Mouse (Mus musculus): ENCODE data around the gene Chmp6. TPM values are rescaled to one million over a fixed set of nuclear protein-coding genes. Genes with fewer than 3 reads are reported as not detected.

Chmp6 gene
- total RNA-seq, 2 experiments from 2014 or later = 16.2 to 33.4 TPM

DNA sequence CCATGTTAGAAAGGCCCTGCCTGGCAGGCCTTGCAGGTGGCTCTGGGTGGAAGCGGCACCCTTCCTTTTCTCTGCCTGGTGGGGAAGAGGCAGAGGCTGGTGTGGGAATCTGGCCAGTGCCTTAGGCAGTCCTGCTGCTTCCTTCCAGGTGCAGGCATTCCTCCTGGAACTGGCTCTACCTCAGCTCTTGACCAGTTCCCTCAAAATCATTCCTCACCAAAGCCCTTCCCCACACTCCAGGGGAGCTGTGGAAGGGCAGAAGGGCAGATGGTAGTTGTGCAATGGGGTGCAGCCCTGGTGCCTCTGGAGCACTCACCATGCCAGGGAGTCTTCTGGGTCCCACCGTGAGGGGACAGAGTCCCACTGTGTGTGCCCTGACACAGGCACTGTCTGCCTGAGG is 23.2 kb downstream of the Chmp6 start:
- no peak for ATAC-seq (replicated peaks; ENCODE audit: poor library complexity)

- no peak for ATAC-seq (replicated peaks; ENCODE audit: poor library complexity)
These were observed 24.0 kb downstream of the Chmp6 start for GRCm38 (mm10) chr11:119937216-119937615.

GRCm38 (mm10) chr11:119937772-119938502 is 24.7 kb downstream of the Chmp6 start:
- ATAC-seq (replicated peaks; ENCODE audit: poor library complexity) = no peak

DNA sequence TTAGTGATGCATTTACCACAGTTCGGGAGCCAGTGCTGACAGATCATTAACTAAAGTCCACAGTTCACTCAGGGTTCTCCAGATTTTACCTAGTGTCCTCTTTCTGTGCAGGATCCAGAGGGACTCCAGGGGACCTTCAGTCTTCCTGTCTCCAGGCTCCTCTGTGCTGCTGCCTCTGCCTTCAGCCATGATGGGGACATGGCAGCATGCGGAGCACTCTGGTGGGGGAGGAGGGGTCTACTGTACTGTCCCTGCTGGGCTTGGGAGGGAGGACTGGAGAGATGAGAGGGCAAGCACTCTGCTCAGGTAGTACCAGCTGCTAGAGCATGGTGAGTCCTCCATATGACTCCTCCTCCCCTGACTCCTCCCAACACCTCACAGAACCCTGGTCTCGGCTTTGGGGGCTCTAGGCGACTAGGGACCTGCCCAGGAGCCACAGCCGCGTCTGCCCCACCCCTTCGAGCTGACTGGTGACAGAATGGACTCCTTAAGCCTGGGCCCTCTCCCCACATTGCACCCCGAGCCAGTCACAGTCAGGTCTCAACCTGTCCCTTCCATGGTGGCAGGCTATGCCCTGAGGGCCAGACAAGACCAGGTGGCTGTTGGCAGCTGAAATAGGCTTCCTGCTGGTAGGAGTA is 26.0 kb downstream of the Chmp6 start:
- ATAC-seq (replicated peaks; ENCODE audit: poor library complexity) = no peak

- ATAC-seq (replicated peaks; ENCODE audit: poor library complexity) = no peak
These were observed 26.5 kb downstream of the Chmp6 start for GRCm38 (mm10) chr11:119939711-119940106.

GRCm38 (mm10) chr11:119940142-119940541 is 26.9 kb downstream of the Chmp6 start:
- ATAC-seq (replicated peaks; ENCODE audit: poor library complexity) = no peak

DNA sequence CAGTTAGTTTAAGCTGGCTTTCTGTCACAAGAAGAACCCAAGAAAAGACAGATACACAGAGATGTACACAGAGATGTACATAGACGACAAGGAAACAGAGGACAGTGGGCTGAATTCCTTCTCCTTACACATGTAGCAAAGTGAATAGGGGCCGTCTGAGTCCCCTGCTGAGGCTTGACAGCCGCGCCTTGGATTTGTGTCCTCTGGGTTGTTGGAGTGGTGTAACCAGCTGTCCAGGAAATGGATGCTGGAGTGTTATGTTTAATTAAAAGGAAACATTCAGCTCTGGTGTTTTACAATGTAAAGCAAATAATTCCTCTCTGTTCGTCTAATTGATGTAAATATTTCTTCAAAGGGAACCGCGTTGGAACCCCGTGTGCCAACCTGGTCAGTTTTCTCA is 28.6 kb downstream of the Chmp6 start:
- no peak for ATAC-seq (replicated peaks; ENCODE audit: poor library complexity)

DNA sequence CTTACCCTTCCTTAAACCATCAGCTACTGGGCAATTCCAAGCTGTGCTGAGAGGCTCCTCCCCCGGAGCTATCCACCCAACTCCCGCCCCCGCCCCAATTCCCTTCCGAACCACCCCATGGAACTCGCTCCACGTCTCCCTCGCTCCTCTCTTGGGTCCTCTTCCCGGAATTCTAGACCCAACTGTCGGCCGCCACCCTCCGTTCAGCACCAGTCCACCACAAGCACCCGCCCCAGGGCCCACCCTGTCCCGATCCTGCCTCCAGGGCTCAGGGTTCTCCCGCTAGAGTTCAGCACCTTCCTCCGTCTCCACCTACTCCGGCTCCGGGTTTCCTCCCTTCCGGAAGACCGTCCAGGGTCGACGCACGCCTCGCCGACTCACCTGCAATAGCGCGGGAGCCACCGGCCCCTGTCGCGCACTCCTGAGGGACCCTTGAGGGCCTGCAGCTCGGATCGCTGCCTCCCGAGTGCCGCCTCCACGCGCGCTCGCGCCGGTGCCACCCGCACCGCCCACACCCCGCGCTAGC is 29.0 kb downstream of the Chmp6 start:
- 0 out of 2 replicates have a peak, but pooled peaks have one; percentile 1 for ATAC-seq (replicated peaks; ENCODE audit: poor library complexity)

GRCm38 (mm10) chr11:119942727-119943427 is 29.6 kb downstream of the Chmp6 start, which contains the start of gene Baiap2:
Gene Baiap2 (plus strand): TSS chr11:119942763.
- peak; percentile 94 for ATAC-seq (replicated peaks; ENCODE audit: poor library complexity)

GRCm38 (mm10) chr11:119943428-119943988 is 30.3 kb downstream of the Chmp6 start:
- ATAC-seq (replicated peaks; ENCODE audit: poor library complexity) = no peak

- no peak for ATAC-seq (replicated peaks; ENCODE audit: poor library complexity)
These were observed 32.1 kb downstream of the Chmp6 start for GRCm38 (mm10) chr11:119945343-119945742.

- no peak for ATAC-seq (replicated peaks; ENCODE audit: poor library complexity)
These were observed 34.2 kb downstream of the Chmp6 start for GRCm38 (mm10) chr11:119947426-119947825.

DNA sequence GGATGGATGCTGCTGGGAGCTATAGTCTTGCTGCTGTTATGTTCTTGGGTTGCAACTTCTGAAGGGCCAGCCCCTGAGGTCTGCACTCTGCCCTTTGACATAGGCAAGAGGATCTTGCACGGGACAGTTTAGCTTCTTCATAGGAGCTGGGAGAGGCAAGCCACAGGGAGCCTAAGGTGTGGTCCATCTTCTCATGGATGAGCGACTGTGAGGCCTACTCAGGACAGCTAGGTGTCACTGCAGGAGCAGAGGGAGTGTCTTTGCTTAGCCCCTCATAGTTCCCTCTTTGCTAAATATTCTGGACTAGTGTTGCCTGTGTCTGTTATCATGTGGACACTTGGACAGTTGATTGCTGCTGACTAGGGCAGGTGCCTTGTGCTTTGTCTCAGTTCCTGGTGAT is 34.7 kb downstream of the Chmp6 start:
- ATAC-seq (replicated peaks; ENCODE audit: poor library complexity) = no peak

DNA sequence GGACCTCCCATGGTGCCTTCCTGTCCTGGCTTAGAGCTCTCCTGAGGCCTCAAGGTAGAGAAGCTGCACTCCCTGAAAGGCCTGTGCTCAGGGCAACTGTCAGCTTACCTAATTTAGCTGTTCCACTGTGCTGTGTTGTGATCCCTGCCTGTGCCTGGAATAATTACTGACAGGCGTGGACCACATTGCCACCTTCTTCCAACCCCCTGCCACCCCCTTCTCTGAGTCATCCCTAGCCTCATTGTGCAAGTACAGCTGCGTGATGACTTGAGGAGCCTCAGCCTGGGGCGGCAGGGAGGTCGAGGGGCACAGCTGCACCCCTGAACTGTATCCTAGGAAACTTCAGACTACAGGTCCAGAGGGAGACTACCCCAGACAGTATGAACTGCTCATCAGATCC is 35.1 kb downstream of the Chmp6 start:
- peak; percentile 29; the same call in 1 of the 2 replicates for ATAC-seq (replicated peaks; ENCODE audit: poor library complexity)

GRCm38 (mm10) chr11:119948803-119949202 is 35.6 kb downstream of the Chmp6 start:
- ATAC-seq (replicated peaks; ENCODE audit: poor library complexity) = no peak

GRCm38 (mm10) chr11:119950535-119950934 is 37.3 kb downstream of the Chmp6 start:
- ATAC-seq (replicated peaks; ENCODE audit: poor library complexity) = no peak

- ATAC-seq (replicated peaks; ENCODE audit: poor library complexity) = no peak
These were observed 38.1 kb downstream of the Chmp6 start for GRCm38 (mm10) chr11:119951326-119951725.

DNA sequence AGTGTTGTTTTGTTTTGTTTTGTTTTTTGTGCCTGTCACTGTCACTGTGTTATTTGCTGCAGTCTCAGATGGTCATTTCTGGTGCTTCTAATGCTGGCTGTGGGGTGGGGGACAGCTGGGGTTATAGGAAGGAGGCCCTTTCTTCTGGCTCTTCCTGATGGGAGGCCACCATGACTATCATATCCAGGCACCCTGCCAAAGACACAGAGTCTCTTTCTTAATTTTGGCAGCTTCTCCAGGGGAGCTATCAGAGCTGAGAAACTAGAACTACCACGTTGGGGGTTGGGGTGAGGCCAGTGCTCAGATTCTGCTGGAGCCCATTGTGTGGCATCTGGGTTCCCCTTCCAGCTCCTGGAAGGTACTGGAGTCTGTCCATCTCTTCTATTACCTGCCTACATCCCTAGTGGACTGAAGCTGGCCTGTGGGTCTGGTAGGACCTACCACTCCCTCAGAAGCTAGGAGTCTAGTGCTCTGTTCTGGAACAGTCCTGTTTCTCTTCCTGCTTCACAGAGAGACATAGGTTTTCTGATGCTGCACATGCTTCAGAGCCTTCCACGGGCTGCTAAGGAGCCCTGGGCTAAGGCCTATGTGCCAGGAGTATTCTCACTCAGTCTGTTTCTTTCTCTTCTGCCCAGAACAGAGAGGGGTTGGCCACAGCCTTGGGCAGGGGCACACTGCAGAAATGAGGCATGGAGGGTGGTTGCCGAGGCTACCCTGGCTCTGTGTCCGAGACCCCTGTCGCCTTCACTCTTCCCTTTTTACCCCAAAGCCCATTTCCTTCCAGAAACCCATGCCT is 39.4 kb downstream of the Chmp6 start:
- peak; percentile 26; the same call in 1 of the 2 replicates for ATAC-seq (replicated peaks; ENCODE audit: poor library complexity)

DNA sequence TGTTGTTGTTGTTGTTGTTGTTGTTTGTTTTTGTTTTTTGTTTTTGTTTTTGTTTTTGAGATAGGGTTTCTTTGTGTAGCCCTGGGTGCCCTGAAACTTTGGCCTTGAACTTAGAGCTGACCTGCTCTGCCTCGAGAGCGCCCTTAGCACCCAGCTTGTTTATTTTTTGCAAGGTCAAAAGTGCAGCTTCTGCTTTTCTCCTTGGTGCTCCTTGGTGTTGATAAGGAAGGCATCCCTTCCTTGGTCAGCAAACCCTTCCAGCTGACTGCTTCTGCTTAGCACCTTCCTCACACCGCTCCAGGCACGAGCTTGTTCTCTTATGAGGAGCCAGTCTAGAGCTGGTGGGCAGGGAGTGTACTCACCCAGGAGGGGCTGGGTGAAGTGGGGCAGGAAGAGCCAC is 41.0 kb downstream of the Chmp6 start:
- ATAC-seq (replicated peaks; ENCODE audit: poor library complexity) = peak; percentile 35

DNA sequence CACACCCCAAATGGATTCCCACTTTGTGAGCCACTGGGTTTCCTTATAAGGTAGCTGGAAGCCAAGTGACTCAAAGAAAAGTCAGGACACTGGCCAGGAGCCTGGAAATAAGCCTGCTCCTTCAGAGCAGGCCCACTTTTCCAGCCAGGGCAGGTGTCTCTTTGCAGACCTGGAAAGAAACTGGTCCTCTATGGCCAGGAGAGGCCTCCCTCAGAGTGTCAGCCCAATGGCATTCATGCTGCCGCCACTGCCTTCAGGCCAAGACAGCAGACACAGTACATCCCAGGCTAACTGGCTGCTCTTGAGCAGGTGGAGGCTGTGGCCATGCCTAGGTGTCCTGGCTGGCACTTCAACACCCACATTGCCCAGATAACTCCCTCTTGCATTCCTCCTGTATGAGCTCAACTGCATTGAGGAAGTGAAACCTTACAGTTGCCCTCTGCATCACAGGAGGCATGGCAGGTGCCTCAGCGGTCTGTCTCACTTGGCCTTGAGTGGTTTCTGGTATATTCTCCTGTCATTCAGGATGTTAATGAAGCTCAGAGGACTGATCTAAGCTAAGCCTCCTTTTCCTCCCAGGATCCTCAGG is 41.6 kb downstream of the Chmp6 start:
- peak; percentile 62 for ATAC-seq (replicated peaks; ENCODE audit: poor library complexity)
